Mouse (Mus musculus) R1 (cell line): ENCODE measurements at regions not wholly inside any gene's neighbourhood (a gene's known extent, or its start where the extent isn't known, plus 50 kb on each side); places are given as distances from the start of the nearest gene placed in this dataset.

Source experiments
- DNase-seq: peaks from one replicate; pipeline ENCODE4 v3.0.0-alpha.2; 2018; ENCODE audit warnings: low read depth, low spot score

GRCm38 (mm10) chr3:39372426-39372950, 485.7 kb downstream of the Fat4 start:
- no peak for DNase-seq

GRCm38 (mm10) chr3:39375465-39375864, 488.7 kb downstream of the Fat4 start:
- DNase-seq: no peak

GRCm38 (mm10) chr3:39388491-39388890, 501.8 kb downstream of the Fat4 start:
- DNase-seq: no peak

- no peak for DNase-seq
These were observed 503.7 kb downstream of the Fat4 start for GRCm38 (mm10) chr3:39390442-39390841.

GRCm38 (mm10) chr3:39392053-39392452, 505.3 kb downstream of the Fat4 start:
- DNase-seq: peak; percentile 3

- DNase-seq: no peak
These were observed 509.9 kb downstream of the Fat4 start for GRCm38 (mm10) chr3:39396672-39397071.

- DNase-seq: no peak
These were observed 510.5 kb downstream of the Fat4 start for GRCm38 (mm10) chr3:39397255-39397654.

- no peak for DNase-seq
These were observed 510.9 kb downstream of the Fat4 start for GRCm38 (mm10) chr3:39397677-39398076.

- no peak for DNase-seq
These were observed 538.3 kb downstream of the Fat4 start for GRCm38 (mm10) chr3:39424778-39425642.

GRCm38 (mm10) chr3:39425643-39426016, 538.9 kb downstream of the Fat4 start:
- no peak for DNase-seq

GRCm38 (mm10) chr3:39443328-39443727, 556.6 kb downstream of the Fat4 start:
- no peak for DNase-seq

- DNase-seq: no peak
These were observed 568.9 kb downstream of the Fat4 start for GRCm38 (mm10) chr3:39455650-39456049.

GRCm38 (mm10) chr3:39460183-39460888, 573.6 kb downstream of the Fat4 start:
- no peak for DNase-seq

- DNase-seq: peak; percentile 6
These were observed 574.8 kb downstream of the Fat4 start for GRCm38 (mm10) chr3:39461561-39461960.

- no peak for DNase-seq
These were observed 579.1 kb downstream of the Fat4 start for GRCm38 (mm10) chr3:39465811-39466210.

GRCm38 (mm10) chr3:39489392-39489791, 602.7 kb downstream of the Fat4 start:
- DNase-seq: no peak

GRCm38 (mm10) chr3:39494363-39494762, 607.6 kb downstream of the Fat4 start:
- no peak for DNase-seq

GRCm38 (mm10) chr3:39528087-39528486, 641.3 kb downstream of the Fat4 start:
- no peak for DNase-seq

GRCm38 (mm10) chr3:39537515-39537914, 650.8 kb downstream of the Fat4 start:
- DNase-seq: no peak

GRCm38 (mm10) chr3:39540530-39541118, 653.9 kb downstream of the Fat4 start:
- DNase-seq: no peak

- no peak for DNase-seq
These were observed 672.8 kb downstream of the Fat4 start for GRCm38 (mm10) chr3:39559460-39560041.

- no peak for DNase-seq
These were observed 674.2 kb downstream of the Fat4 start for GRCm38 (mm10) chr3:39560951-39561350.
